In genomic region chr1:121177908-121178311, GRCm38 (mm10) we compare ENCODE assay signal across 8 mouse cellular contexts.
A peak's percentile ranks its signal among the peaks of the same experiment; 100 is the strongest.
DNase-seq lines count a peak whose midpoint lies in the region; ATAC-seq and TF ChIP-seq lines count a peak whose summit lies in the region.

No protein-coding gene starts in this region.

- TF ChIP-seq POLR2A in thymus, adult 2 months (IDR thresholded peaks at IDR 0.05; ENCODE audit: control insufficient read depth, extremely low read depth, insufficient read depth, low read length, poor library complexity) = no peak

- peak overlapping the region; percentile 39 for H3K4me2 ChIP-seq in hindbrain, embryonic 13.5 days
- peak overlapping the region; percentile 53 for H3K4me2 ChIP-seq in neural tube, embryonic 12.5 days (replicated peaks)

- no peak overlapping the region for H3K27ac ChIP-seq in thymus, adult 2 months (ENCODE audit: control insufficient read depth, insufficient read depth, low read length)
- peak overlapping the region; percentile 26; the same call in 1 of the 2 replicates for H3K27ac ChIP-seq in hindbrain, embryonic 13.5 days
- no peak overlapping the region for H3K27ac ChIP-seq in neural tube, embryonic 12.5 days

- H3K4me3 ChIP-seq in thymus, adult 2 months (ENCODE audit: control insufficient read depth, insufficient read depth, low read length) = no peak overlapping the region
- peak overlapping the region; percentile 20 for H3K4me3 ChIP-seq in hindbrain, embryonic 13.5 days
- H3K4me3 ChIP-seq in neural tube, embryonic 12.5 days = peak overlapping the region; percentile 15; the same call in 1 of the 2 replicates

- peaks cover 3% of the 10 kb centered on the region; the same call in 1 of the 2 replicates for H3K27me3 ChIP-seq in thymus, adult 2 months (ENCODE audit: control insufficient read depth, insufficient read depth, low read length)
- peaks cover 83% of the 10 kb centered on the region for H3K27me3 ChIP-seq in hindbrain, embryonic 13.5 days
- H3K27me3 ChIP-seq in neural tube, embryonic 12.5 days (replicated peaks) = peaks cover 50% of the 10 kb centered on the region

- TF ChIP-seq CTCF in thymus, adult 2 months (IDR thresholded peaks at IDR 0.05; ENCODE audit: borderline replicate concordance, control insufficient read depth, extremely low read depth, insufficient read depth, low read length, poor library complexity) = no peak

- peaks cover 5% of the 10 kb centered on the region; the same call in 1 of the 2 replicates for H3K9me3 ChIP-seq in hindbrain, embryonic 13.5 days
- H3K9me3 ChIP-seq in neural tube, embryonic 12.5 days = no peaks in the 10 kb centered on the region

- peak; percentile 50 to 58 for DNase-seq in cerebellum, postnatal 10 days
- DNase-seq in cerebellum, adult 11 months = no peak
- peak; percentile 13 for DNase-seq in thymus, postnatal 4 days
- no peak for DNase-seq in thymus, adult 2 months
- DNase-seq in right cerebral cortex, postnatal 14 days = no peak

- peak; percentile 30; the same call in 1 of the 2 replicates for ATAC-seq in hindbrain, embryonic 13.5 days (ENCODE audit: low FRiP score)
- ATAC-seq in neural tube, embryonic 12.5 days (ENCODE audit: low FRiP score, low read depth) = peak; percentile 31
- ATAC-seq in erythroid progenitor cell, adult 5-6 weeks (replicated peaks; ENCODE audit: low FRiP score, poor library complexity, severe bottlenecking) = no peak

- no peaks in the 10 kb centered on the region for H3K36me3 ChIP-seq in thymus, adult 2 months (ENCODE audit: control insufficient read depth, insufficient read depth, low read length)
- no peaks in the 10 kb centered on the region for H3K36me3 ChIP-seq in hindbrain, embryonic 13.5 days
- H3K36me3 ChIP-seq in neural tube, embryonic 12.5 days = no peaks in the 10 kb centered on the region

- peak overlapping the region; percentile 56; the same call in 1 of the 2 replicates for H3K9ac ChIP-seq in hindbrain, embryonic 13.5 days
- no peak overlapping the region for H3K9ac ChIP-seq in neural tube, embryonic 12.5 days

- no peaks in the 10 kb centered on the region for H3K4me1 ChIP-seq in thymus, adult 2 months (replicated peaks; ENCODE audit: control insufficient read depth, insufficient read depth, low read length)
- peaks cover 12% of the 10 kb centered on the region for H3K4me1 ChIP-seq in hindbrain, embryonic 13.5 days (replicated peaks)
- H3K4me1 ChIP-seq in neural tube, embryonic 12.5 days = peaks cover 8% of the 10 kb centered on the region; the same call in 1 of the 2 replicates

- 5% methylated on average over 31 of the region's 31 CpGs for WGBS in thymus, adult 2 months
- WGBS in hindbrain, embryonic 13.5 days = 1% methylated on average over 31 of the region's 31 CpGs
- WGBS in neural tube, embryonic 12.5 days = 0% methylated on average over 31 of the region's 31 CpGs

Comparison
In these comparisons a context has a peak if more than half of its experiments do, and no peak if none do; other contexts are left out.
1. DNase-seq: peak in cerebellum, postnatal 10 days (2 of 2) and thymus, postnatal 4 days (single experiment); none in cerebellum, adult 11 months (single experiment), thymus, adult 2 months (single experiment) and right cerebral cortex, postnatal 14 days (single experiment).